Mouse (Mus musculus) activated CD4-positive, CD25-positive, alpha-beta regulatory T cell, adult 4 months (primary cell): ENCODE data around the gene Olfr1555-ps1. TPM values are rescaled to one million over a fixed set of nuclear protein-coding genes. Genes with fewer than 3 reads are reported as not detected.
"Not testable (repeated sequence)": the region's sequence is repeated elsewhere in the genome, so short reads cannot be mapped to it uniquely, and the experiment has no call there.

Experiments
- ATAC-seq: one replicate; pipeline ENCODE4 v1.8.0; 2017
- polyA plus RNA-seq, 2 experiments: library from polyadenylated mRNA; unstranded; fragments of 100-300 nt; shearing (Covaris generic); gene quantifications; one replicate each; pipeline ENCODE4 v1.2.1; 2017

The Olfr1555-ps1 gene
- under 1 TPM in 1 of 2 experiments, not detected in 1; 0.16 TPM for polyA plus RNA-seq

GRCm38 (mm10) chr19:12170062-12170599, at the start of gene Olfr1555-ps1:
Gene Olfr1555-ps1 (minus strand): TSS chr19:12170112.
- not testable (repeated sequence) for ATAC-seq

DNA sequence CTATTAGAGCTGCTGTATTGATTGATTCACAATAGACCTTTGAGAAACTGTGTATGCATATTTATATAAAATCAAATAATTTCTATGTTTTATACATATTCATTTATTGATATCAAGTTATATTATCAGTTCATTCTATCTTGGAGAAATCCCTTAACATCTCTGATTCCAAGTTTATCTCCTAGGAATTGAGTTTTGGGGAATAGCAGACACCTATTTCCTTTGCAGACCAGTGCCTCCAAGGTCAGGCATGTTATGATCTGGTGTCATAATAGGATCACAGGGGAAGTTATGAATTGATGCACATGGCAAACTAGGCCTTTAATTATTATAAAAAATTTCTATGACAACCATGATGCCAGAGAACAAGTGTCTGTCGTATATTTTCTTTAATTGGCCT, 30.4 kb upstream of the Olfr1555-ps1 start, which contains the start of gene Olfr1431:
Olfr1431 (plus strand) TSS at position 301 of the 400 bp plus-strand sequence.
- no peak for ATAC-seq

- ATAC-seq, result not testable (repeated sequence)
These were observed 29.2 kb upstream of the Olfr1555-ps1 start for GRCm38 (mm10) chr19:12199076-12199475.

GRCm38 (mm10) chr19:12175431-12175830, 5.5 kb upstream of the Olfr1555-ps1 start:
- ATAC-seq, result not testable (repeated sequence)

DNA sequence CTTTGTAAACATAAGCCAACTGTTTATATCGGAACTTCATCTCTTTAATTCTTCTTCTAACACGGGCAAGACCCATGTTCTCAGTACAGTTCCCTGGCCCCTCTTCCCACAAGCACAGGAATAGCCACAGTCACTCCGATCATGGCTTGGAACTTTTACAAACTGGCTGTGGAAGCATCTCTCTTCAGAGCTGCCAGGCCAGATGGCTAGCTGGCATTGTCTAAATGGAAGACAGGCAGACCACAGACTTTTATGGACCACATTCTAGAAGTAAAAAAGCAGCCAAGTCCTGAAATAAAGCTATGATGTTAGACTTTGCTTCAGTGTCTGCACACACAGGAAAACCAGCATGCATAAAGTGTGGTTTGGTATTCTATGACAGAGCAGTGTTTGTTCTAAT, 24.5 kb downstream of the Olfr1555-ps1 start:
- no peak for ATAC-seq

GRCm38 (mm10) chr19:12143356-12143755, 26.6 kb downstream of the Olfr1555-ps1 start:
- no peak for ATAC-seq

GRCm38 (mm10) chr19:12134289-12134688, 35.6 kb downstream of the Olfr1555-ps1 start:
- no peak for ATAC-seq

- no peak for ATAC-seq
These were observed 46.8 kb downstream of the Olfr1555-ps1 start, which contains the start of gene Olfr76 for GRCm38 (mm10) chr19:12123103-12123502. Gene Olfr76 (minus strand): TSS chr19:12123203.

GRCm38 (mm10) chr19:12116464-12116863, 53.4 kb downstream of the Olfr1555-ps1 start:
- no peak for ATAC-seq

DNA sequence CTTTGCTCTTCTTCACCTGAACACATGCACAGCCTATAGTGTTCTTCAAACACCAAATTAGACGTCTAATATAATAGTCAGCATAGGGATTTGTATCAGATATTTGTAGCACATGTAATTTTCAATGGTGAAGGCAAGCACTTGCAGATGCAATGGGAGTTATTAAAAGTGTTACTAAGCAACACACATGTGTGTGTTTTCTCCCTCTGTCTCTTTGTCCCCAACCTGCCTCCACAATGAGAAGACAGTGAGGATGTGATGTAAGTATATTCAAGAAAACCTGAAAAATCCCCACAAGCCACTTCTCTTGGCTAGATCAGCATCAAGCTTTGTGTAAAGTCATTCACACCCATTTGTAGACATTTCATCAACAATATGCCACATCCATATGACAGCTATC, 54.1 kb downstream of the Olfr1555-ps1 start, which contains the start of gene Olfr1428:
Olfr1428 (minus strand) TSS at position 101 of the 400 bp plus-strand sequence.
- no peak for ATAC-seq

Other genes starting within 250 kb of the Olfr1555-ps1 start
- 1 to 10 TPM; 6.7 to 7.3 TPM for gene Osbp, start 204.2 kb downstream of the Olfr1555-ps1 start, polyA plus RNA-seq
- under 1 TPM in 1 of 2 experiments, not detected in 1; 0.05 TPM for gene Olfr1423, start 128.8 kb downstream of the Olfr1555-ps1 start, polyA plus RNA-seq
- not detected for gene Olfr1424, start 107.4 kb downstream of the Olfr1555-ps1 start, polyA plus RNA-seq
- gene Olfr1425, start 92.4 kb downstream of the Olfr1555-ps1 start, polyA plus RNA-seq, result not detected
- not detected for gene Olfr1426, start 78.1 kb downstream of the Olfr1555-ps1 start, polyA plus RNA-seq
- gene Olfr1427, start 66.8 kb downstream of the Olfr1555-ps1 start, polyA plus RNA-seq, result not detected
- gene Olfr1428, start 54.2 kb downstream of the Olfr1555-ps1 start, polyA plus RNA-seq, result not detected
- not detected for gene Olfr76, start 46.9 kb downstream of the Olfr1555-ps1 start, polyA plus RNA-seq
- gene Olfr1431, start 30.5 kb upstream of the Olfr1555-ps1 start, polyA plus RNA-seq, result not detected
- gene Olfr1432, start 62.5 kb upstream of the Olfr1555-ps1 start, polyA plus RNA-seq, result not detected
- not detected for gene Olfr262, start 71.5 kb upstream of the Olfr1555-ps1 start, polyA plus RNA-seq
- gene Olfr235, start 90.9 kb upstream of the Olfr1555-ps1 start, polyA plus RNA-seq, result not detected
- gene Olfr1434, start 109.7 kb upstream of the Olfr1555-ps1 start, polyA plus RNA-seq, result not detected
- gene Olfr1436, start 129.0 kb upstream of the Olfr1555-ps1 start, polyA plus RNA-seq, result not detected
- gene Olfr1437, start 155.0 kb upstream of the Olfr1555-ps1 start, polyA plus RNA-seq, result not detected
- gene Olfr1438-ps1, start 165.8 kb upstream of the Olfr1555-ps1 start, polyA plus RNA-seq, result not detected
- gene Olfr1440, start 217.2 kb upstream of the Olfr1555-ps1 start, polyA plus RNA-seq, result not detected
- not detected for gene Olfr1441, start 247.3 kb upstream of the Olfr1555-ps1 start, polyA plus RNA-seq